Mouse (Mus musculus) myocyte (in vitro differentiated cells): ENCODE results near the gene Klf11.

Experiments
- E2F4 ChIP-seq: IDR thresholded peaks from one replicate; pipeline ENCODE4 v1.6.1; 2011; ENCODE audit warnings: mild to moderate bottlenecking, control low read depth, moderate library complexity; ENCODE audit not compliant: insufficient read depth
- MAX ChIP-seq: IDR thresholded peaks from one replicate; pipeline ENCODE4 v1.6.1; 2011; ENCODE audit warnings: low read depth, mild to moderate bottlenecking, control low read depth
- MYOD1 ChIP-seq, 3 experiments: IDR thresholded peaks; one replicate each; pipeline ENCODE4 v1.6.1; 2011; ENCODE audit warnings: control low read depth in 2 of 3, low read depth in 2 of 3, mild to moderate bottlenecking in 2 of 3, moderate library complexity in 1 of 3; ENCODE audit not compliant: insufficient read length in 2 of 3, control insufficient read depth in 1 of 3
- POLR2A ChIP-seq: IDR thresholded peaks from one replicate; pipeline ENCODE4 v1.6.1; 2011; ENCODE audit warnings: low read depth, mild to moderate bottlenecking, control low read depth, moderate library complexity; ENCODE audit not compliant: insufficient read length
- POLR2AphosphoS2 ChIP-seq: IDR thresholded peaks from one replicate; pipeline ENCODE4 v1.6.1; 2011; ENCODE audit warnings: low read depth, control low read depth; ENCODE audit not compliant: insufficient read length
- TCF12 ChIP-seq: IDR thresholded peaks from one replicate; pipeline ENCODE4 v1.6.1; 2011; ENCODE audit warnings: mild to moderate bottlenecking, control low read depth; ENCODE audit not compliant: poor library complexity, insufficient read depth, severe bottlenecking
- TCF3 ChIP-seq: IDR thresholded peaks from one replicate; pipeline ENCODE4 v1.6.1; 2011; ENCODE audit warnings: low read depth, control low read depth; ENCODE audit not compliant: insufficient read length
- USF1 ChIP-seq: IDR thresholded peaks from one replicate; pipeline ENCODE4 v1.6.1; 2011; ENCODE audit warnings: low read depth, mild to moderate bottlenecking, control low read depth, moderate library complexity

DNA sequence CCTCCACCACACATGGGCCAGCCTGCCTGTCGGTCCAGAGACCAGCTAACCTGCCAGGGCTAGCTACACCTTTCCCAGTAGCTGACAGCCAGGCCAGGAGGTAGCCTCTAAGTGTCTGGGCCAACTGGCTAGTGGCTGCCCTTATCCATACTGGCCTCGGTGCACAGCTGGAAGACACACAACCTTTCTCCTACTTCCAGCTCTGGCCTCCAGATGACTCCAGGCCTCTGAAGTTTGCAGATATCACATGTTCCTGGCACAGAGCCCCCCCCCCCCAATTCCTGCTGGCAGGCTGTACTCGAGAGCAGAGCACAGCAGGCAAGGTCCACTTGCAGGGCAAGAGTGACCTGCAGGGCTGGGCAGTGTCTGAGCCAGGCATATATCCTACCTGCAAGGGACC lies 23.9 kb upstream of the Klf11 start:
- no peak for TF ChIP-seq POLR2A
- no peak for TF ChIP-seq TCF12
- no peak for TF ChIP-seq USF1
- TF ChIP-seq TCF3 = no peak
- no peak for TF ChIP-seq POLR2AphosphoS2
- no peak for TF ChIP-seq E2F4
- TF ChIP-seq MAX = no peak
- no peak for TF ChIP-seq MYOD1 (IDR thresholded peaks at IDR 0.05; ENCODE audit: control insufficient read depth in 1 of 3, insufficient read length in 2 of 3, low read depth in 2 of 3)
